Mouse (Mus musculus) mesoderm, embryonic 11.5 days (tissue): ENCODE results near the gene Fgfr2.
A peak's percentile ranks its signal among the peaks of the same experiment; 100 is the strongest.

Source experiments
- DNase-seq: peaks from one replicate; pipeline ENCODE4 v3.0.0-alpha.2; 2012; ENCODE audit warnings: low read depth, low spot score

Gene Fgfr2

GRCm38 (mm10) chr7:130780866-130781419 lies 2342.2 kb downstream of the Fgfr2 start:
- no peak for DNase-seq

GRCm38 (mm10) chr7:130773914-130774630 lies 2349.1 kb downstream of the Fgfr2 start, which contains the start of gene Btbd16:
Gene Btbd16, plus strand, starts transcription at chr7:130774069.
- no peak for DNase-seq

GRCm38 (mm10) chr7:130773171-130773830 lies 2349.8 kb downstream of the Fgfr2 start:
- DNase-seq, result peak; percentile 39

- DNase-seq, result peak; percentile 84
Observed at GRCm38 (mm10) chr7:130770707-130771106, 2352.4 kb downstream of the Fgfr2 start.

- DNase-seq, result no peak
Observed at GRCm38 (mm10) chr7:130768151-130768550, 2355.0 kb downstream of the Fgfr2 start.

GRCm38 (mm10) chr7:130766411-130767170 lies 2356.6 kb downstream of the Fgfr2 start:
- DNase-seq, result no peak

GRCm38 (mm10) chr7:130764160-130764559 lies 2359.0 kb downstream of the Fgfr2 start:
- no peak for DNase-seq

GRCm38 (mm10) chr7:130762071-130762897 lies 2360.9 kb downstream of the Fgfr2 start:
- DNase-seq, result peak; percentile 82

GRCm38 (mm10) chr7:130757326-130757865 lies 2365.8 kb downstream of the Fgfr2 start:
- no peak for DNase-seq

GRCm38 (mm10) chr7:130756343-130756835 lies 2366.8 kb downstream of the Fgfr2 start:
- DNase-seq, result no peak

- DNase-seq, result peak; percentile 23
Observed at GRCm38 (mm10) chr7:130754790-130755189, 2368.4 kb downstream of the Fgfr2 start.

GRCm38 (mm10) chr7:130751678-130752077 lies 2371.5 kb downstream of the Fgfr2 start:
- DNase-seq, result peak; percentile 15

GRCm38 (mm10) chr7:130750752-130751490 lies 2372.2 kb downstream of the Fgfr2 start:
- peak; percentile 76 for DNase-seq

GRCm38 (mm10) chr7:130749165-130749564 lies 2374.0 kb downstream of the Fgfr2 start:
- DNase-seq, result no peak

GRCm38 (mm10) chr7:130743239-130744025 lies 2379.7 kb downstream of the Fgfr2 start:
- DNase-seq, result no peak

- no peak for DNase-seq
Observed at GRCm38 (mm10) chr7:130741099-130741498, 2382.1 kb downstream of the Fgfr2 start.

- no peak for DNase-seq
Observed at GRCm38 (mm10) chr7:130734195-130734787, 2388.9 kb downstream of the Fgfr2 start.

- no peak for DNase-seq
Observed at GRCm38 (mm10) chr7:130733423-130733822, 2389.7 kb downstream of the Fgfr2 start.

GRCm38 (mm10) chr7:130732908-130733307 lies 2390.2 kb downstream of the Fgfr2 start:
- no peak for DNase-seq
